Mouse (Mus musculus): ENCODE measurements around the gene Npas2. TPM values are rescaled to one million over a fixed set of nuclear protein-coding genes. Genes with fewer than 3 reads are reported as not detected.

Gene Npas2
- polyA plus RNA-seq, 1 experiment from 2014 or later = 0.10 TPM

GRCm38 (mm10) chr1:39280391-39280790, 86.9 kb downstream of the Npas2 start:
- Histone ChIP-seq H3K36me3 (no peaks in the 10 kb centered on the region), H3K4me3 (no peak overlapping the region), H3K27ac (no peak overlapping the region), H3K27me3 (ENCODE audit: insufficient read depth, poor library complexity, severe bottlenecking) (peaks cover 12% of the 10 kb centered on the region; the same call in 1 of the 2 replicates), H3K4me1 (peaks cover 25% of the 10 kb centered on the region), H3K9me3 (0 out of 2 replicates have a peak, but pooled peaks cover 5% of the 10 kb centered on the region)
- no peak for DNase-seq (ENCODE audit: low spot score)
- 78% methylated on average over 7 of the region's 7 CpGs for WGBS

GRCm38 (mm10) chr1:39280989-39281875, 87.7 kb downstream of the Npas2 start:
- H3K27me3 ChIP-seq (ENCODE audit: insufficient read depth, poor library complexity, severe bottlenecking) = peaks cover 12% of the 10 kb centered on the region; the same call in 1 of the 2 replicates
- no peak overlapping the region for H3K4me3 ChIP-seq
- H3K9me3 ChIP-seq = 0 out of 2 replicates have a peak, but pooled peaks cover 5% of the 10 kb centered on the region
- peak overlapping the region; percentile 36; the same call in 1 of the 2 replicates for H3K27ac ChIP-seq
- H3K36me3 ChIP-seq = no peaks in the 10 kb centered on the region
- 63% methylated on average over 15 of the region's 15 CpGs for WGBS
- DNase-seq (ENCODE audit: low spot score) = peak; percentile 83
- peaks cover 25% of the 10 kb centered on the region for H3K4me1 ChIP-seq

- peaks cover 26% of the 10 kb centered on the region for H3K4me1 ChIP-seq
- H3K4me3 ChIP-seq = no peak overlapping the region
- 85% methylated on average over 5 of the region's 5 CpGs for WGBS
- 0 out of 2 replicates have a peak, but pooled peaks cover 4% of the 10 kb centered on the region for H3K9me3 ChIP-seq
- peak overlapping the region; percentile 36; the same call in 1 of the 2 replicates for H3K27ac ChIP-seq
- no peaks in the 10 kb centered on the region for H3K36me3 ChIP-seq
- DNase-seq (ENCODE audit: low spot score) = no peak
- H3K27me3 ChIP-seq (ENCODE audit: insufficient read depth, poor library complexity, severe bottlenecking) = peaks cover 12% of the 10 kb centered on the region; the same call in 1 of the 2 replicates
Measured at GRCm38 (mm10) chr1:39281888-39282287, 88.4 kb downstream of the Npas2 start.

- Histone ChIP-seq H3K27me3 (ENCODE audit: insufficient read depth, poor library complexity, severe bottlenecking) (peaks cover 12% of the 10 kb centered on the region; the same call in 1 of the 2 replicates), H3K36me3 (no peaks in the 10 kb centered on the region), H3K9me3 (no peaks in the 10 kb centered on the region), H3K4me1 (peaks cover 37% of the 10 kb centered on the region), H3K27ac (no peak overlapping the region), H3K4me3 (no peak overlapping the region)
- WGBS = 79% methylated on average over 7 of the region's 7 CpGs
- DNase-seq (ENCODE audit: low spot score) = no peak
Measured at GRCm38 (mm10) chr1:39283323-39283722, 89.8 kb downstream of the Npas2 start.

- DNase-seq (ENCODE audit: low spot score) = no peak
- WGBS = 61% methylated on average over 16 of the region's 16 CpGs
- Histone ChIP-seq H3K27me3 (ENCODE audit: insufficient read depth, poor library complexity, severe bottlenecking) (peaks cover 3% of the 10 kb centered on the region; the same call in 1 of the 2 replicates), H3K36me3 (no peaks in the 10 kb centered on the region), H3K4me1 (peaks cover 37% of the 10 kb centered on the region), H3K9me3 (no peaks in the 10 kb centered on the region), H3K27ac (no peak overlapping the region), H3K4me3 (no peak overlapping the region)
Measured at GRCm38 (mm10) chr1:39284786-39285185, 91.3 kb downstream of the Npas2 start.

GRCm38 (mm10) chr1:39287076-39287475, 93.5 kb downstream of the Npas2 start:
- peaks cover 21% of the 10 kb centered on the region for H3K4me1 ChIP-seq
- DNase-seq (ENCODE audit: low spot score) = no peak
- H3K27me3 ChIP-seq (ENCODE audit: insufficient read depth, poor library complexity, severe bottlenecking) = no peaks in the 10 kb centered on the region
- no peaks in the 10 kb centered on the region for H3K36me3 ChIP-seq
- 91% methylated on average over 9 of the region's 9 CpGs for whole genome bisulfite sequencing
- H3K9me3 ChIP-seq = no peaks in the 10 kb centered on the region
- H3K4me3 ChIP-seq = no peak overlapping the region
- H3K27ac ChIP-seq = no peak overlapping the region

- H3K4me3 ChIP-seq = no peak overlapping the region
- H3K36me3 ChIP-seq = no peaks in the 10 kb centered on the region
- H3K27ac ChIP-seq = no peak overlapping the region
- H3K27me3 ChIP-seq (ENCODE audit: insufficient read depth, poor library complexity, severe bottlenecking) = no peaks in the 10 kb centered on the region
- DNase-seq (ENCODE audit: low spot score) = no peak
- no peaks in the 10 kb centered on the region for H3K9me3 ChIP-seq
- 25% methylated on average over 4 of the region's 4 CpGs for WGBS
- H3K4me1 ChIP-seq = peaks cover 22% of the 10 kb centered on the region
Measured at GRCm38 (mm10) chr1:39287831-39288230, 94.3 kb downstream of the Npas2 start.

GRCm38 (mm10) chr1:39288425-39288824, 94.9 kb downstream of the Npas2 start:
- H3K27me3 ChIP-seq (ENCODE audit: insufficient read depth, poor library complexity, severe bottlenecking) = no peaks in the 10 kb centered on the region
- WGBS = 59% methylated on average over 3 of the region's 3 CpGs
- H3K36me3 ChIP-seq = no peaks in the 10 kb centered on the region
- H3K9me3 ChIP-seq = no peaks in the 10 kb centered on the region
- H3K4me1 ChIP-seq = peaks cover 22% of the 10 kb centered on the region
- DNase-seq (ENCODE audit: low spot score) = no peak
- H3K4me3 ChIP-seq = no peak overlapping the region
- no peak overlapping the region for H3K27ac ChIP-seq

- H3K27ac ChIP-seq = peak overlapping the region; percentile 4; the same call in 1 of the 2 replicates
- no peak overlapping the region for H3K4me3 ChIP-seq
- H3K9me3 ChIP-seq = no peaks in the 10 kb centered on the region
- 54% methylated on average over 3 of the region's 3 CpGs for whole genome bisulfite sequencing
- no peaks in the 10 kb centered on the region for H3K27me3 ChIP-seq (ENCODE audit: insufficient read depth, poor library complexity, severe bottlenecking)
- H3K36me3 ChIP-seq = no peaks in the 10 kb centered on the region
- peaks cover 13% of the 10 kb centered on the region for H3K4me1 ChIP-seq
- DNase-seq (ENCODE audit: low spot score) = no peak
Measured at GRCm38 (mm10) chr1:39292001-39292400, 98.5 kb downstream of the Npas2 start.

GRCm38 (mm10) chr1:39298294-39298693, 104.8 kb downstream of the Npas2 start:
- no peak for DNase-seq (ENCODE audit: low spot score)
- Histone ChIP-seq H3K9me3 (no peaks in the 10 kb centered on the region), H3K27me3 (ENCODE audit: insufficient read depth, poor library complexity, severe bottlenecking) (0 out of 2 replicates have a peak, but pooled peaks cover 3% of the 10 kb centered on the region), H3K4me1 (no peaks in the 10 kb centered on the region), H3K27ac (no peak overlapping the region), H3K36me3 (no peaks in the 10 kb centered on the region), H3K4me3 (no peak overlapping the region)
- WGBS = 79% methylated on average over 9 of the region's 9 CpGs

- Histone ChIP-seq H3K36me3 (no peaks in the 10 kb centered on the region), H3K9me3 (no peaks in the 10 kb centered on the region), H3K27ac (no peak overlapping the region), H3K4me3 (no peak overlapping the region), H3K4me1 (no peaks in the 10 kb centered on the region), H3K27me3 (ENCODE audit: insufficient read depth, poor library complexity, severe bottlenecking) (0 out of 2 replicates have a peak, but pooled peaks cover 3% of the 10 kb centered on the region)
- DNase-seq (ENCODE audit: low spot score) = no peak
- WGBS = 88% methylated on average over 9 of the region's 9 CpGs
Measured at GRCm38 (mm10) chr1:39300243-39300642, 106.7 kb downstream of the Npas2 start.

- H3K9me3 ChIP-seq = no peaks in the 10 kb centered on the region
- H3K4me1 ChIP-seq = no peaks in the 10 kb centered on the region
- 90% methylated on average over 6 of the region's 6 CpGs for WGBS
- H3K4me3 ChIP-seq = no peak overlapping the region
- H3K36me3 ChIP-seq = no peaks in the 10 kb centered on the region
- no peak overlapping the region for H3K27ac ChIP-seq
- H3K27me3 ChIP-seq (ENCODE audit: insufficient read depth, poor library complexity, severe bottlenecking) = 0 out of 2 replicates have a peak, but pooled peaks cover 3% of the 10 kb centered on the region
- DNase-seq (ENCODE audit: low spot score) = no peak
Measured at GRCm38 (mm10) chr1:39300676-39301075, 107.1 kb downstream of the Npas2 start.

- Histone ChIP-seq H3K9me3 (no peaks in the 10 kb centered on the region), H3K36me3 (no peaks in the 10 kb centered on the region), H3K27me3 (ENCODE audit: insufficient read depth, poor library complexity, severe bottlenecking) (0 out of 2 replicates have a peak, but pooled peaks cover 3% of the 10 kb centered on the region), H3K4me3 (no peak overlapping the region), H3K4me1 (peaks cover 10% of the 10 kb centered on the region), H3K27ac (no peak overlapping the region)
- no peak for DNase-seq (ENCODE audit: low spot score)
- 79% methylated on average over 7 of the region's 7 CpGs for WGBS
Measured at GRCm38 (mm10) chr1:39302246-39302645, 108.7 kb downstream of the Npas2 start.

All from heart, embryonic 10.5 days (tissue).